Mouse (Mus musculus) urinary bladder, postnatal 36 days (tissue): ENCODE measurements around the gene Slfn8.
"Not testable (repeated sequence)": the region's sequence is repeated elsewhere in the genome, so short reads cannot be mapped to it uniquely, and the experiment has no call there.

ENCODE experiments used
- DNase-seq, 2 experiments: peaks; one replicate each; pipeline ENCODE4 v3.0.0; 2022; ENCODE audit warnings: low spot score in 2 of 2, mixed read lengths in 1 of 2

The Slfn8 gene

GRCm38 (mm10) chr11:82991469-82992166 is 29.0 kb downstream of the Slfn8 start, which contains the start of gene Slfn9:
Slfn9 (minus strand) TSS chr11:82991830.
- DNase-seq: peak; percentile 15 to 27

- DNase-seq: peak in 1 of 2 experiments; percentile 23
These were observed 29.8 kb downstream of the Slfn8 start for GRCm38 (mm10) chr11:82990612-82991385.

- DNase-seq: no peak
These were observed 31.3 kb downstream of the Slfn8 start for GRCm38 (mm10) chr11:82989357-82989756.

GRCm38 (mm10) chr11:82987621-82988020 is 33.0 kb downstream of the Slfn8 start:
- no peak for DNase-seq

- DNase-seq: no peak
These were observed 37.4 kb downstream of the Slfn8 start for GRCm38 (mm10) chr11:82983193-82983592.

- DNase-seq: not testable (repeated sequence)
These were observed 38.2 kb downstream of the Slfn8 start for GRCm38 (mm10) chr11:82982409-82982808.

GRCm38 (mm10) chr11:82973916-82974315 is 46.7 kb downstream of the Slfn8 start:
- no peak for DNase-seq

GRCm38 (mm10) chr11:82971590-82971974 is 49.0 kb downstream of the Slfn8 start:
- DNase-seq: no peak

GRCm38 (mm10) chr11:82970712-82971589 is 49.7 kb downstream of the Slfn8 start:
- DNase-seq: no peak

- no peak for DNase-seq
These were observed 58.4 kb downstream of the Slfn8 start for GRCm38 (mm10) chr11:82962215-82962614.

GRCm38 (mm10) chr11:82961743-82962142 is 58.9 kb downstream of the Slfn8 start:
- no peak for DNase-seq

GRCm38 (mm10) chr11:82959613-82960012 is 61.0 kb downstream of the Slfn8 start:
- DNase-seq: peak in 1 of 2 experiments; percentile 11

- DNase-seq: no peak
These were observed 63.7 kb downstream of the Slfn8 start for GRCm38 (mm10) chr11:82956925-82957324.

GRCm38 (mm10) chr11:82954631-82955030 is 66.0 kb downstream of the Slfn8 start:
- DNase-seq: no peak

GRCm38 (mm10) chr11:82952612-82953542 is 67.7 kb downstream of the Slfn8 start:
- no peak for DNase-seq
